Mouse (Mus musculus): ENCODE data around the gene Nars2.

- no peak for TF ChIP-seq POLR2A (IDR thresholded peaks at IDR 0.05; ENCODE audit: borderline replicate concordance, control insufficient read depth, low read depth, low read length)
- no peak for TF ChIP-seq CTCF (IDR thresholded peaks at IDR 0.05; ENCODE audit: control insufficient read depth, insufficient read depth, low read length)
Observed at GRCm38 (mm10) chr7:96975914-96976313, 24.6 kb downstream of the Nars2 start.
